In genomic region chr7:5125549-5126406, GRCm38 (mm10) we compare ENCODE assay signal across 8 mouse cellular contexts. TPM values are rescaled to one million over a fixed set of nuclear protein-coding genes. Genes with fewer than 3 reads are reported as not detected.
A peak's percentile ranks its signal among the peaks of the same experiment; 100 is the strongest.
DNase-seq lines count a peak whose midpoint lies in the region; ATAC-seq and TF ChIP-seq lines count a peak whose summit lies in the region.

Gene Rasl2-9 (minus strand): TSS chr7:5125950.

- H3K4me2 ChIP-seq in lung, embryonic 15.5 days, result peak within 1 kb of the TSS; percentile 62

- 0 out of 2 replicates have a peak, but pooled peaks cover 4% of the 10 kb centered on the region for H3K4me1 ChIP-seq in hindbrain, embryonic 10.5 days (replicated peaks)
- H3K4me1 ChIP-seq in lung, embryonic 15.5 days, result no peaks in the 10 kb centered on the region
- H3K4me1 ChIP-seq in olfactory bulb, adult 2 months (ENCODE audit: control insufficient read depth, insufficient read depth, low read length), result peaks cover 5% of the 10 kb centered on the region; the same call in 1 of the 2 replicates

- 0 out of 2 replicates have a peak, but pooled peaks cover 4% of the 10 kb centered on the region for H3K9me3 ChIP-seq in hindbrain, embryonic 10.5 days
- no peaks in the 10 kb centered on the region for H3K9me3 ChIP-seq in lung, embryonic 15.5 days

- TF ChIP-seq POLR2A in olfactory bulb, adult 2 months (IDR thresholded peaks at IDR 0.05; ENCODE audit: insufficient read depth, low read depth, low read length), result no peak

- H3K27ac ChIP-seq in hindbrain, embryonic 10.5 days, result 0 out of 2 replicates have a peak within 1 kb of the TSS, but pooled peaks have one; percentile 45
- H3K27ac ChIP-seq in lung, embryonic 15.5 days, result no peak within 1 kb of the TSS
- H3K27ac ChIP-seq in olfactory bulb, adult 2 months (ENCODE audit: insufficient read depth, low read depth, low read length), result no peak within 1 kb of the TSS

- H3K27me3 ChIP-seq in hindbrain, embryonic 10.5 days (ENCODE audit: insufficient read depth, poor library complexity, severe bottlenecking), result peaks cover 4% of the 10 kb centered on the region
- no peaks in the 10 kb centered on the region for H3K27me3 ChIP-seq in lung, embryonic 15.5 days

- peak within 1 kb of the TSS; percentile 44 for H3K4me3 ChIP-seq in hindbrain, embryonic 10.5 days
- peak within 1 kb of the TSS; percentile 37 for H3K4me3 ChIP-seq in lung, embryonic 15.5 days
- H3K4me3 ChIP-seq in olfactory bulb, adult 2 months (ENCODE audit: insufficient read depth, low read depth, low read length), result peak within 1 kb of the TSS; percentile 49

- peak; percentile 62 for DNase-seq in MN1 (ENCODE audit: low spot score)
- DNase-seq in cerebellum, adult 9-11 months, result peak; percentile 49
- DNase-seq in frontal cortex, adult 2 months (ENCODE audit: extremely low spot score in 1 of 2, low spot score in 1 of 2), result peak; percentile 11 to 81
- DNase-seq in hindbrain, embryonic 10.5 days (ENCODE audit: low spot score), result peak; percentile 73
- DNase-seq in layer of hippocampus, adult 9-11 months, result peak; percentile 78
- peak; percentile 12 to 21 for DNase-seq in thymus, adult 18-20 months

- H3K9ac ChIP-seq in lung, embryonic 15.5 days, result no peak within 1 kb of the TSS

- peak; percentile 67 for TF ChIP-seq CTCF in olfactory bulb, adult 2 months (IDR thresholded peaks at IDR 0.05; ENCODE audit: insufficient read depth, low read depth, low read length)

- no peaks in the 10 kb centered on the region for H3K36me3 ChIP-seq in hindbrain, embryonic 10.5 days
- no peaks in the 10 kb centered on the region for H3K36me3 ChIP-seq in lung, embryonic 15.5 days

- 22% methylated on average over 42 of the region's 42 CpGs for WGBS in hindbrain, embryonic 10.5 days
- 19% methylated on average over 42 of the region's 42 CpGs for WGBS in lung, embryonic 15.5 days
- 20% methylated on average over 42 of the region's 42 CpGs for WGBS in olfactory bulb, adult 2 months

- ATAC-seq in lung, embryonic 15.5 days (ENCODE audit: borderline replicate concordance, extremely low read depth, low FRiP score, low TSS enrichment), result peak; percentile 62; the same call in 1 of the 2 replicates

RNA-seq across cellular contexts. Expression of gene Rasl2-9, which starts in this region (rescaled TPM):
- 0.40 and 0.61 TPM in 2 replicates for polyA plus RNA-seq in frontal cortex, adult 2 months (2012; rRNA removed)
- polyA plus RNA-seq in hindbrain, embryonic 10.5 days (2016; fragmentation: Nextera tagmentation; extraction: Ambion mirVana), result 0.32 and 0.69 TPM in 2 replicates
- 0.47 and 0.64 TPM in 2 replicates for polyA plus RNA-seq in lung, embryonic 15.5 days (2015; fragmentation: Nextera tagmentation; extraction: Ambion mirVana)
- polyA plus RNA-seq in olfactory bulb, adult 2 months (2012; ENCODE audit: insufficient read depth, insufficient read length, low replicate concordance, missing spikeins), result not detected in 2 replicates

Comparison
In these comparisons a context has a peak if more than half of its experiments do, and no peak if none do; other contexts are left out.
1. Peak in DNase-seq in frontal cortex, adult 2 months; RNA of the gene not detected or under 1 TPM.
2. Peak in DNase-seq, H3K4me3 ChIP-seq and H3K27ac ChIP-seq in hindbrain, embryonic 10.5 days; RNA of the gene not detected or under 1 TPM.
3. Peak in ATAC-seq, H3K4me3 ChIP-seq and H3K4me2 ChIP-seq in lung, embryonic 15.5 days; RNA of the gene not detected or under 1 TPM.
4. DNase-seq: peak in every context shown above with its lines; median percentile 78 in layer of hippocampus, adult 9-11 months; 73 in hindbrain, embryonic 10.5 days; 62 in MN1; 49 in cerebellum, adult 9-11 months; 46 in frontal cortex, adult 2 months; 16 in thymus, adult 18-20 months.